Comparison of ENCODE assay signal across 8 mouse cellular contexts in the genomic region with DNA sequence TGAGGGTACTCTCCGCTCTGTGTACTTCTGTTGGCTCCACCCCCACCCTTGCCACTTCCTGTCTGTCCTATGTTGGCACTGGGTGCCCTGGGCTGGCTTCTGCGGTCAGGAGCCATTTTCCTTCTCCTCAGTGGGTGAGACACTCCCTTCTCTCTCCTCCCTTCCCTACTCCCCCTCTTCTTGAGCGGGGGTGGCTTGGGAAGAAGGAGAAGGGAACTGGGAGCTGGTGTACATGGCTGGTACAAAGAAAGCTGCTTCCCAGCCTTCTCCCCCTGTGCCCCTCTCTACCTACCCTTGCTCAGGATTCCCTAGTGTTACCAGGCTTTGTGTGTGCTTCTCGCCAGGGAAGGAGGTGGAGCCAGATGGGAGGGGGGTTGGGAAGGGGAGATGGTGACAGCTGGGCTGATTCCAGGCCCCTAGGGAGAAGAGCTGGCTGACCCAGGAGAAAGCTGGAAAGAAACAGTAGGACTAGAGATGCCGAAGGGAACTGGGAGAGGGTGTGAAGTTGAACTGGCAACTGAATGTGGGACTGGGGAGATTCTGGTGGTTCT. TPM values are rescaled to one million over a fixed set of nuclear protein-coding genes. Genes with fewer than 3 reads are reported as not detected.
DNase-seq lines count a peak whose midpoint lies in the region; ATAC-seq and TF ChIP-seq lines count a peak whose summit lies in the region.

No protein-coding gene starts in this region.

- peak overlapping the region; percentile 98 for H3K4me3 ChIP-seq in forebrain, embryonic 12.5 days (replicated peaks)
- H3K4me3 ChIP-seq in hindbrain, embryonic 15.5 days, result peak overlapping the region; percentile 19
- peak overlapping the region; percentile 93 for H3K4me3 ChIP-seq in lung, embryonic 14.5 days (ENCODE audit: low read depth, low read length)
- H3K4me3 ChIP-seq in neural tube, embryonic 15.5 days (replicated peaks), result peak overlapping the region; percentile 89; the same call in 1 of the 2 replicates

- H3K36me3 ChIP-seq in forebrain, embryonic 12.5 days (replicated peaks), result peaks cover 60% of the 10 kb centered on the region
- peaks cover 42% of the 10 kb centered on the region for H3K36me3 ChIP-seq in hindbrain, embryonic 15.5 days
- H3K36me3 ChIP-seq in lung, embryonic 14.5 days (ENCODE audit: insufficient read depth), result peaks cover 69% of the 10 kb centered on the region
- peaks cover 42% of the 10 kb centered on the region for H3K36me3 ChIP-seq in neural tube, embryonic 15.5 days

- H3K4me2 ChIP-seq in forebrain, embryonic 12.5 days, result peak overlapping the region; percentile 95
- peak overlapping the region; percentile 89 for H3K4me2 ChIP-seq in hindbrain, embryonic 15.5 days
- H3K4me2 ChIP-seq in lung, embryonic 14.5 days, result peak overlapping the region; percentile 96
- peak overlapping the region; percentile 88 for H3K4me2 ChIP-seq in neural tube, embryonic 15.5 days

- H3K4me1 ChIP-seq in forebrain, embryonic 12.5 days, result peaks cover 40% of the 10 kb centered on the region
- H3K4me1 ChIP-seq in hindbrain, embryonic 15.5 days (replicated peaks), result peaks cover 42% of the 10 kb centered on the region
- H3K4me1 ChIP-seq in lung, embryonic 14.5 days (ENCODE audit: insufficient read depth), result peaks cover 29% of the 10 kb centered on the region
- H3K4me1 ChIP-seq in neural tube, embryonic 15.5 days, result peaks cover 42% of the 10 kb centered on the region

- WGBS in forebrain, embryonic 12.5 days, result 51% methylated on average over 5 of the region's 5 CpGs
- WGBS in hindbrain, embryonic 15.5 days, result 18% methylated on average over 5 of the region's 5 CpGs
- 30% methylated on average over 5 of the region's 5 CpGs for WGBS in lung, embryonic 14.5 days
- 28% methylated on average over 5 of the region's 5 CpGs for WGBS in neural tube, embryonic 15.5 days

- no peak for ATAC-seq in forebrain, embryonic 12.5 days (ENCODE audit: low FRiP score)
- no peak for ATAC-seq in hindbrain, embryonic 15.5 days (ENCODE audit: low FRiP score, low read depth)
- no peak for ATAC-seq in lung, embryonic 14.5 days (ENCODE audit: insufficient read depth)
- ATAC-seq in neural tube, embryonic 15.5 days (ENCODE audit: low FRiP score), result no peak

- no peaks in the 10 kb centered on the region for H3K9me3 ChIP-seq in forebrain, embryonic 12.5 days
- H3K9me3 ChIP-seq in hindbrain, embryonic 15.5 days, result no peaks in the 10 kb centered on the region
- no peaks in the 10 kb centered on the region for H3K9me3 ChIP-seq in lung, embryonic 14.5 days (ENCODE audit: low read depth, low read length)
- H3K9me3 ChIP-seq in neural tube, embryonic 15.5 days (replicated peaks), result no peaks in the 10 kb centered on the region

- no peaks in the 10 kb centered on the region for H3K27me3 ChIP-seq in forebrain, embryonic 12.5 days
- H3K27me3 ChIP-seq in hindbrain, embryonic 15.5 days, result no peaks in the 10 kb centered on the region
- H3K27me3 ChIP-seq in lung, embryonic 14.5 days (ENCODE audit: insufficient read depth, low read length), result no peaks in the 10 kb centered on the region
- H3K27me3 ChIP-seq in neural tube, embryonic 15.5 days (replicated peaks), result no peaks in the 10 kb centered on the region

- DNase-seq in gastrocnemius, postnatal 14 days, result peak; percentile 20
- DNase-seq in gastrocnemius, postnatal 10 days, result no peak
- DNase-seq in Muller cell, postnatal 12 days (ENCODE audit: inconsistent ontology term), result peak; percentile 79
- DNase-seq in lung, embryonic 14.5 days, result peak; percentile 32
- no peak for DNase-seq in embryo, embryonic 10.5 days (ENCODE audit: low spot score)

- peak overlapping the region; percentile 57 for H3K9ac ChIP-seq in forebrain, embryonic 12.5 days
- H3K9ac ChIP-seq in hindbrain, embryonic 15.5 days, result peak overlapping the region; percentile 15; the same call in 1 of the 2 replicates
- H3K9ac ChIP-seq in lung, embryonic 14.5 days, result peak overlapping the region; percentile 47
- H3K9ac ChIP-seq in neural tube, embryonic 15.5 days (replicated peaks), result peak overlapping the region; percentile 26; the same call in 1 of the 2 replicates

- intact Hi-C loops in gastrocnemius, postnatal 14 days (cut with DNase I; ENCODE audit: low total_unique reads), result no loop called here

- TF ChIP-seq CTCF in lung, embryonic 14.5 days (IDR thresholded peaks at IDR 0.05; ENCODE audit: low read depth), result no peak

- peak overlapping the region; percentile 91 for H3K27ac ChIP-seq in forebrain, embryonic 12.5 days
- peak overlapping the region; percentile 68 for H3K27ac ChIP-seq in hindbrain, embryonic 15.5 days (replicated peaks)
- peak overlapping the region; percentile 42 for H3K27ac ChIP-seq in lung, embryonic 14.5 days (ENCODE audit: low read depth)
- H3K27ac ChIP-seq in neural tube, embryonic 15.5 days (replicated peaks), result peak overlapping the region; percentile 46; the same call in 1 of the 2 replicates

RNA-seq across cellular contexts. Expression of a gene that starts 3.7 kb away (rescaled TPM):
- 10 to 100 TPM; 75.1 to 84.3 TPM for total RNA-seq in gastrocnemius, postnatal 14 days (2021)
- 100 to 1,000 TPM; 108 to 125 TPM for total RNA-seq in gastrocnemius, postnatal 10 days (2021)
- polyA plus RNA-seq in forebrain, embryonic 12.5 days (2016; fragmentation: Nextera tagmentation; extraction: Ambion mirVana), result 120 and 124 TPM in 2 replicates
- polyA plus RNA-seq in hindbrain, embryonic 15.5 days (2015; fragmentation: Nextera tagmentation; extraction: Ambion mirVana), result 90.3 and 93.1 TPM in 2 replicates
- polyA plus RNA-seq in lung, embryonic 14.5 days (2014; fragmentation: Nextera tagmentation; extraction: Ambion mirVana), result 82.5 and 92.4 TPM in 2 replicates
- 87.5 and 93.9 TPM in 2 replicates for polyA plus RNA-seq in neural tube, embryonic 15.5 days (2015; fragmentation: Nextera tagmentation; extraction: Ambion mirVana)

RNA-seq across cellular contexts. Expression of a gene that starts 31.8 kb away (rescaled TPM):
- under 1 TPM in 1 of 2 experiments, not detected in 1; 0.24 TPM for total RNA-seq in gastrocnemius, postnatal 14 days (2021)
- under 1 TPM; 0.16 to 0.41 TPM for total RNA-seq in gastrocnemius, postnatal 10 days (2021)
- 0.31 TPM in 1 of 2 replicates, not detected in the other for polyA plus RNA-seq in forebrain, embryonic 12.5 days (2016; fragmentation: Nextera tagmentation; extraction: Ambion mirVana)
- polyA plus RNA-seq in hindbrain, embryonic 15.5 days (2015; fragmentation: Nextera tagmentation; extraction: Ambion mirVana), result 0.54 and 1.0 TPM in 2 replicates
- polyA plus RNA-seq in lung, embryonic 14.5 days (2014; fragmentation: Nextera tagmentation; extraction: Ambion mirVana), result 0.31 and 0.49 TPM in 2 replicates
- polyA plus RNA-seq in neural tube, embryonic 15.5 days (2015; fragmentation: Nextera tagmentation; extraction: Ambion mirVana), result 1.0 and 1.2 TPM in 2 replicates

RNA-seq across cellular contexts. Expression of a gene that starts 32.2 kb away (rescaled TPM):
- total RNA-seq in gastrocnemius, postnatal 14 days (2021), result 10 to 100 TPM; 16.0 to 20.4 TPM
- total RNA-seq in gastrocnemius, postnatal 10 days (2021), result 10 to 100 TPM; 16.0 to 21.1 TPM
- 62.9 and 63.6 TPM in 2 replicates for polyA plus RNA-seq in forebrain, embryonic 12.5 days (2016; fragmentation: Nextera tagmentation; extraction: Ambion mirVana)
- 47.7 and 49.7 TPM in 2 replicates for polyA plus RNA-seq in hindbrain, embryonic 15.5 days (2015; fragmentation: Nextera tagmentation; extraction: Ambion mirVana)
- polyA plus RNA-seq in lung, embryonic 14.5 days (2014; fragmentation: Nextera tagmentation; extraction: Ambion mirVana), result 58.5 and 70.6 TPM in 2 replicates
- 47.8 and 58.0 TPM in 2 replicates for polyA plus RNA-seq in neural tube, embryonic 15.5 days (2015; fragmentation: Nextera tagmentation; extraction: Ambion mirVana)

RNA-seq across cellular contexts. Expression of a gene that starts 45.5 kb away (rescaled TPM):
- total RNA-seq in gastrocnemius, postnatal 14 days (2021), result 10 to 100 TPM; 24.0 to 28.7 TPM
- total RNA-seq in gastrocnemius, postnatal 10 days (2021), result 10 to 100 TPM; 50.8 to 60.1 TPM
- polyA plus RNA-seq in forebrain, embryonic 12.5 days (2016; fragmentation: Nextera tagmentation; extraction: Ambion mirVana), result 15.9 and 16.0 TPM in 2 replicates
- 22.1 and 23.7 TPM in 2 replicates for polyA plus RNA-seq in hindbrain, embryonic 15.5 days (2015; fragmentation: Nextera tagmentation; extraction: Ambion mirVana)
- 6.0 and 6.2 TPM in 2 replicates for polyA plus RNA-seq in lung, embryonic 14.5 days (2014; fragmentation: Nextera tagmentation; extraction: Ambion mirVana)
- 20.1 and 24.6 TPM in 2 replicates for polyA plus RNA-seq in neural tube, embryonic 15.5 days (2015; fragmentation: Nextera tagmentation; extraction: Ambion mirVana)

RNA-seq across cellular contexts. Expression of a gene that starts 50.0 kb away (rescaled TPM):
- total RNA-seq in gastrocnemius, postnatal 14 days (2021), result 1 to 10 TPM; 1.4 to 2.5 TPM
- total RNA-seq in gastrocnemius, postnatal 10 days (2021), result 1 to 10 TPM; 2.7 to 4.7 TPM
- 14.7 and 17.7 TPM in 2 replicates for polyA plus RNA-seq in forebrain, embryonic 12.5 days (2016; fragmentation: Nextera tagmentation; extraction: Ambion mirVana)
- polyA plus RNA-seq in hindbrain, embryonic 15.5 days (2015; fragmentation: Nextera tagmentation; extraction: Ambion mirVana), result 19.1 and 20.9 TPM in 2 replicates
- 13.6 TPM in 2 replicates for polyA plus RNA-seq in lung, embryonic 14.5 days (2014; fragmentation: Nextera tagmentation; extraction: Ambion mirVana)
- polyA plus RNA-seq in neural tube, embryonic 15.5 days (2015; fragmentation: Nextera tagmentation; extraction: Ambion mirVana), result 17.3 and 21.5 TPM in 2 replicates

Comparison
In these comparisons a context has a peak if more than half of its experiments do, and no peak if none do; other contexts are left out.
1. DNase-seq: peak in gastrocnemius, postnatal 14 days (single experiment), Muller cell, postnatal 12 days (single experiment) and lung, embryonic 14.5 days (single experiment); none in gastrocnemius, postnatal 10 days (single experiment) and embryo, embryonic 10.5 days (single experiment).
2. H3K4me3 ChIP-seq: peak in every context shown above with its lines; median percentile 98 in forebrain, embryonic 12.5 days; 93 in lung, embryonic 14.5 days; 89 in neural tube, embryonic 15.5 days; 19 in hindbrain, embryonic 15.5 days.
3. Peak in every context shown above with its lines, with median percentiles within 50 percentile points of each other: H3K27ac ChIP-seq, H3K4me2 ChIP-seq and H3K9ac ChIP-seq.